Mouse (Mus musculus) forebrain, embryonic 13.5 days (tissue): Measurements from ENCODE around the gene Sf3a1. TPM values are rescaled to one million over a fixed set of nuclear protein-coding genes. Genes with fewer than 3 reads are reported as not detected.
"Not testable (repeated sequence)": the region's sequence is repeated elsewhere in the genome, so short reads cannot be mapped to it uniquely, and the experiment has no call there.

Source experiments
- ATAC-seq: fragments of 200-750 bp; cut with Nextera tagmentation; 2 replicates; pipeline ENCODE4 v1.8.0; 2017
- H3K27ac ChIP-seq: fragments of 300-500 bp; sonication (generic); 2 replicates; pipeline ENCODE4 v1.5.1; 2015; ENCODE audit warnings: inconsistent platforms, mild to moderate bottlenecking, moderate library complexity
- H3K27me3 ChIP-seq: fragments of 300-500 bp; sonication (generic); 2 replicates; pipeline ENCODE4 v1.6.1; 2015; ENCODE audit warnings: mild to moderate bottlenecking, inconsistent platforms
- H3K36me3 ChIP-seq: fragments of 300-500 bp; sonication (generic); 2 replicates; pipeline ENCODE4 v1.6.1; 2015; ENCODE audit warnings: mild to moderate bottlenecking, inconsistent platforms; ENCODE audit not compliant: poor library complexity, severe bottlenecking
- H3K4me1 ChIP-seq: fragments of 300-500 bp; sonication (generic); 2 replicates; pipeline ENCODE4 v1.6.1; 2015; ENCODE audit warnings: inconsistent platforms
- H3K4me2 ChIP-seq: fragments of 300-500 bp; sonication (generic); 2 replicates; pipeline ENCODE4 v1.6.1; 2015; ENCODE audit warnings: inconsistent platforms, mild to moderate bottlenecking, moderate library complexity
- H3K4me3 ChIP-seq: fragments of 300-500 bp; sonication (generic); 2 replicates; pipeline ENCODE4 v1.5.1; 2015; ENCODE audit warnings: mild to moderate bottlenecking, inconsistent platforms
- H3K9ac ChIP-seq: fragments of 300-500 bp; sonication (generic); 2 replicates; pipeline ENCODE4 v1.6.1; 2015; ENCODE audit warnings: mild to moderate bottlenecking, inconsistent platforms
- H3K9me3 ChIP-seq: fragments of 300-500 bp; sonication (generic); replicated peaks from 2 replicates; pipeline ENCODE4 v1.6.1; 2016; ENCODE audit warnings: inconsistent platforms
- WGBS: fragments of 180-500 bp; shearing (Covaris S2); methylation state at CpG from one replicate; pipeline ENCODE4 v1.1.7; 2015; 5-methylcytosine and 5-hydroxymethylcytosine counted together
- polyA plus RNA-seq: library from polyadenylated mRNA; unstranded; fragments of >200 nt; fragmentation: Nextera tagmentation; extraction: Ambion mirVana; gene quantifications from 2 replicates; pipeline ENCODE4 v1.2.1, GENCODE M21; 2015

Sf3a1 gene
- polyA plus RNA-seq, 1 experiment from 2014 or later, result 61.2 TPM

DNA sequence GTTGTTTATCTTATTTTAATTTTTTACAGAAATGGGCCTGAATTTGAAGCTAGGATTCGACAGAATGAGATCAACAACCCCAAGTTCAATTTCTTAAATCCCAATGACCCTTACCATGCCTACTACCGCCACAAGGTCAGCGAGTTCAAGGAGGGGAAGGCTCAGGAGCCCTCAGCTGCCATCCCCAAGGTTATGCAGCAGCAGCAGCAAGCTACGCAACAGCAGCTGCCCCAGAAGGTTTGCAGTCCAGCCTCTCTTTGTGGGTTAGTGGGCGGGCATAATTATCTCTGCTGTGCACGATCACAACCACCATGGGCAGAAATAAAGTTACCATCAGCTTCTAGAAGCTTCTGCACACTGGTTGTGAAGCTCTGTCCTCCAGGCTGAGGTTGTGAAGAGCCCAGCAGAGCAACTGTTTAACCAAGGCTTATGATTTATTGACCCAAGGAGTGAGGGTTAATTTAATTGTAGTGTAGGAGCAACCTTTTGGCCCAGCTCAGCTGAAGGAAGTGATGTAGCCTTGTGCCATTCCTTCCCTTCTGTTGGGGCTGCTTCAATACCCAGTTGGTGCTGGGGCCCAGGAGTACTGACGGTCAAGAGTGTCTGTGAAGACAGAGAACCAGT is 6.4 kb downstream of the Sf3a1 start:
- 96% methylated on average over 7 of the region's 7 CpGs for WGBS
- no peak for ATAC-seq
- Histone ChIP-seq H3K4me3 (no peak overlapping the region), H3K9me3 (no peaks in the 10 kb centered on the region), H3K9ac (no peak overlapping the region), H3K4me1 (peaks cover 33% of the 10 kb centered on the region), H3K27me3 (no peaks in the 10 kb centered on the region), H3K27ac (no peak overlapping the region), H3K36me3 (peaks cover 98% of the 10 kb centered on the region), H3K4me2 (no peak overlapping the region)

DNA sequence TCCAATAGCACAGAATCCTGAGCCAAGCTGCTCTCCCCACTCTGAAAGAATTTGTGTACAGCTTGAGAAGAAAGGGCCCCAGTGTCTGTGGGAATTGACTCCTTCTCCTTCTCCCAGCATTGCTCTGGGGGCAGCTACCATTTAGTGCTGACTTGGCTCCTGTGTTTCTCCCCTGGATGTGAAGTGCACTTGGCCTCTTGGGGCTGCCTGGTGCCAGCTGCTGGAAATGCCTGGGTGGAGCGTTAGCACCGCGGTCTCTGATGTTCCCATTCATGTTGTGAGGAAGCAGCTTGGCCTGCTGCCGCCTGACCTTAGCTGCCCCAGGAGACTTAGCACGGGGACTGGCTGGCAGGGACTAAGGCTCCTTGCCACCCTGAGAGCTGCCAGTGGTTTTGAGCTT is 14.4 kb downstream of the Sf3a1 start:
- 88% methylated on average over 5 of the region's 5 CpGs for WGBS
- no peak overlapping the region for H3K9ac ChIP-seq
- no peaks in the 10 kb centered on the region for H3K4me1 ChIP-seq
- ATAC-seq, result no peak
- no peaks in the 10 kb centered on the region for H3K9me3 ChIP-seq
- no peak overlapping the region for H3K4me2 ChIP-seq
- no peak overlapping the region for H3K27ac ChIP-seq
- H3K4me3 ChIP-seq, result no peak overlapping the region
- H3K36me3 ChIP-seq, result peaks cover 100% of the 10 kb centered on the region
- no peaks in the 10 kb centered on the region for H3K27me3 ChIP-seq

DNA sequence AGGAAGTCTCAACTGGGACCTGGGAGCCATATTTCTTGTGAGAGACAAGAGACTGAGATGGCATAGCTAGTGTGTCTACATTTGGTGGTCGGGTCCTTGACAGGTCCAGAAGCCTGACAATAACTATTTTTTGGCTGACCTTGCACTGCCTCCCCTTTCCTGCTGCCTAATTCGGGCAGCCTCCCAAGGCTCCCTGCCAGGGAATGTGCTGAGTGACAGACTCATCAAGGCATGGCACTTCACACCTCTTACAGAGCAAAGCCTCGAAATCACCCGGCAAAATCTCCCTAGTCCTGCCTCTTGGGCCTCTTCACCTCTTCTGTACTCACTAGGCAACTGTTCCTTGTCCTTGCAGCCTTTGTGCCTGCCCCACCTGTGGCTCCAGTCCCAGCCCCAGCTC is 17.6 kb downstream of the Sf3a1 start:
- H3K27ac ChIP-seq, result no peak overlapping the region
- no peaks in the 10 kb centered on the region for H3K9me3 ChIP-seq
- H3K4me3 ChIP-seq, result no peak overlapping the region
- no peak for ATAC-seq
- peaks cover 99% of the 10 kb centered on the region for H3K36me3 ChIP-seq
- H3K4me1 ChIP-seq, result no peaks in the 10 kb centered on the region
- H3K9ac ChIP-seq, result no peak overlapping the region
- no peaks in the 10 kb centered on the region for H3K27me3 ChIP-seq
- no peak overlapping the region for H3K4me2 ChIP-seq
- WGBS, result 90% methylated on average over 4 of the region's 4 CpGs

DNA sequence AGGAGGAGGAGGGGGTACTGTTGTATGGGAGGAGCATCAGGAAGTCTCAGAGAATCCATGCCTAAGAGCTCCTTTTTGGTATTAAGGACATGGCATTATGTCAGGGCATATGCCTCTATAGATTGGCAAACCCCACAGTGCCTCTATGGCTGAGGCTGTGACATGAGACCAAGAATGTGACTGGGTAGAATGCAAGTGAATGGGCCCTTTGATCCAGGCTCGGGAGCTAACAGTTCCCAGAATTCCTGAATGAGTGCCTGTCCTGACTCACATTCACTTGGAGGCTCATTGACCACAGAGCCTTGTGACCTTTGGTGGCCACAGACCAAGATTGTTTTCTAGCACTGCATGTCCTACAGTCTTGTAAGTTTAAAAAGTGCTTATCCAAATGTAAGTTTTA is 21.9 kb downstream of the Sf3a1 start:
- H3K27ac ChIP-seq, result no peak overlapping the region
- H3K4me2 ChIP-seq, result no peak overlapping the region
- peaks cover 70% of the 10 kb centered on the region for H3K36me3 ChIP-seq
- no peak overlapping the region for H3K9ac ChIP-seq
- ATAC-seq, result no peak
- no peaks in the 10 kb centered on the region for H3K9me3 ChIP-seq
- no peak overlapping the region for H3K4me3 ChIP-seq
- WGBS, result 14% methylated on average over 1 of the region's 1 CpGs
- peaks cover 9% of the 10 kb centered on the region for H3K4me1 ChIP-seq
- no peaks in the 10 kb centered on the region for H3K27me3 ChIP-seq

DNA sequence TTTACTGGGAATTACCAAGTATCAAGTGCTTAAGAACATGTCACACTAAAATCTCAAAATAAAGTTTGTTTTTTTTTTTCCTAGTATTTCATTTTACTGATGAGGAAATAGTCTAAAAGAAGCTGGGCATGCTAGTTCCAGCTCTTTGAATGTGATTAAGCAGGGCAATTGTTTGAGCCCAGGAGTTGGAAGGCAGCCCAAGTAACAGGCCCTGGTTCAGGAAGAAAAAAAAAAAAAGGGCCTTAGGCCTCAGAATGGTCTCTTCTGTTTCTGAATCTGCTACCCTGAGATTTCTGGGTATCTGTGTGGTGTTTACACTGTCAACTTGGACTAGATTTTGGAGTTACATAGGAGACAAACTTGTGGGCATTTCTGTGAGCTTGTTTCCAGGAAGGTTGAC is 23.4 kb downstream of the Sf3a1 start:
- Histone ChIP-seq H3K27me3 (no peaks in the 10 kb centered on the region), H3K4me1 (peaks cover 23% of the 10 kb centered on the region), H3K4me2 (no peak overlapping the region), H3K9ac (no peak overlapping the region), H3K36me3 (peaks cover 56% of the 10 kb centered on the region), H3K9me3 (no peaks in the 10 kb centered on the region), H3K27ac (0 out of 2 replicates have a peak overlapping the region, but pooled peaks have one; percentile 14), H3K4me3 (no peak overlapping the region)
- ATAC-seq, result no peak

DNA sequence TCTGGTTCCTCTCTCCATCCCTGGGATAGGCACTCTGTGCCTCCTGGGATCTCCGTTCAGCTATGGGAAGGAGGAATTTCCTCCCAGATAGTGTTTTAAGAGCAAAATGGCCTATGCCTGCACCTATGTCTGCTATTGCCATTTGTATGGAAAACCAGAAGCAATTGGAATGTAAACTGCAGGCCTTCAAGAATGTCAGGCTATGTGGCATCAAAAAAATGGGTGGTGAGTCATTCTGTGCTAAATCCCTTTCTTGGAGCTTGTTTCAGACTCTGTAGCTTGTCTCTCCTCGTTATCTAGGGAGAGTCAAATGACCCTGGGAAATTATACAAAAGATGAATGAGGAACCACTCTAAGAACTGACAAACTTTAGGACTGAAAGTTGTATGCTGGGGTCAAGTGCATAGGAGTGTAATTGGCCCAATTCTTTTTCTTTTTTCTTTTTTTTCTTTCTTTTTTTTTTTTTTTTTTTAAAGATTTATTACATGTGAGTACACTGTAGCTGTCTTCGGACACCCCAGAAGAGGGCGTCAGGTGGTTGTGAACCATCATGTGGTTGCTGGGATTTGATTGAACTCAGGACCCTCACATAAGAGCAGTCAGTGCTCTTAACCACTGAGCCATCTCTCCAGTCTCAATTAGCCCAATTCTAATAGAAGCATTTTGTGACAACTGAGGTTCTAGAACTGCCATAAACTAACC is 24.3 kb downstream of the Sf3a1 start:
- no peak overlapping the region for H3K4me2 ChIP-seq
- no peak for ATAC-seq
- H3K4me1 ChIP-seq, result peaks cover 23% of the 10 kb centered on the region
- no peak overlapping the region for H3K4me3 ChIP-seq
- peak overlapping the region; percentile 14; the same call in 1 of the 2 replicates for H3K27ac ChIP-seq
- 73% methylated on average over 4 of the region's 4 CpGs for WGBS
- H3K27me3 ChIP-seq, result no peaks in the 10 kb centered on the region
- peaks cover 47% of the 10 kb centered on the region for H3K36me3 ChIP-seq
- no peaks in the 10 kb centered on the region for H3K9me3 ChIP-seq
- H3K9ac ChIP-seq, result no peak overlapping the region

DNA sequence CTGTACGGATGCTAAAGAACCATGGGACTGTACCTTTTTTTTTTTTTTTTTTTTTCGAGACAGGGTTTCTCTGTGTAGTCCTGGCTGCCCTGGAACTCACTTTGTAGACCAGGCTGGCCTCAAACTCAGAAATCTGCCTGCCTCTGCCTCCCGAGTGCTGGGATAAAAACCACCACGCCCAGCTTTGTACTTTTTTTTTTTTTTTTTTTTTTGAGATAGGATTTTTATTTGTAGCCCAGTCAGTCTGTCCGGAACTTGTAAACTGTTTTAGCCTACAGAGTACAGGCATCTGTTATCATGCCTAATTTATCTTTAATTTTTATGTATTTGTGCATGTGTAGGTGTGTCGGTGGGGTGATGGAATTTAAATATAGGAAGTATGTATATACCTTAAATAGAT is 25.3 kb downstream of the Sf3a1 start:
- not testable (repeated sequence) for H3K9ac ChIP-seq, H3K27me3 ChIP-seq, H3K4me3 ChIP-seq, H3K9me3 ChIP-seq, H3K27ac ChIP-seq, ATAC-seq, H3K4me2 ChIP-seq
- WGBS, result 87% methylated on average over 6 of the region's 6 CpGs
- Histone ChIP-seq H3K4me1 (peaks cover 23% of the 10 kb centered on the region), H3K36me3 (peaks cover 36% of the 10 kb centered on the region)

DNA sequence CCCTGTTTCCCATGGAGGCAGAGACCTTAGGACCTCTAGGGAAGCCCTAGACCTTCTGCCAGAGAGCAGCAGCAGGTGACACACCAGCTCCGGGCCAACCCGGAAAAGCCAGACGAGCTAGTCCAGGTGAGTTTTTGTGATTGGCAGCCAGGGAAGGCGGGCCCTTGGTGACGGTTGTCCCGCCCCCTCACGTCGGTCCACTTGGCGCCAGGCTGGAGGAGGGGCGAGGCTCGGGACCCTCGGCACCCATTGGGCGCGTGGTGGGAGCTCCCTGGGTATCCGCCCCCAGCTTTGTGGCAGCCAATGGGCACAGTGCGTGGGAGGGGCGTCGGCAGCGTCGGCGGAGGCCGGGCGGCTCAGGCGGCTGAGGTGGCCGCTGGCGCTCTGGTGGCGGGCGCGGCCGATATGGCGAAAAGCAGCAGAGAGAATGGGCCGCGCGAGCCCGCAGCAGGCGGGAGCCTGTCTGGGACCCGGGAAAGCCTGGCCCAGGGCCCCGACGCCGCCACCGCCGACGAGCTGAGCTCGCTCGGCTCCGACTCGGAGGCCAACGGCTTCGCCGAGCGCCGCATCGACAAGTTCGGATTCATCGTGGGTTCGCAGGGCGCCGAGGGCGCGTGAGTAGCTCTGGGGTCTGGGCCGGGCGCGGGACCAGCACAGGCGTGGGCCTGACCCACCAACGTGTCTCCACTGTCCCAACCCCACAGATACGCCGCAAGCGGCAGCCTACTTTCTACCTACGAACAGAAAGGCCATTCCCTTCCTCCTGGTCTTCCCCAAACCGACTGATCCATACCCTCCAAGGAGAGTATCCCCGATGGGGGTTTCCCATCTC is 26.6 kb downstream of the Sf3a1 start, which contains the start of gene Tbc1d10a:
Gene Tbc1d10a, plus strand, starts transcription at position 304 of the 832 bp plus-strand sequence.
- Histone ChIP-seq H3K4me1 (peaks cover 23% of the 10 kb centered on the region), H3K9me3 (no peaks in the 10 kb centered on the region), H3K27me3 (no peaks in the 10 kb centered on the region), H3K36me3 (peaks cover 24% of the 10 kb centered on the region), H3K4me2 (peak within 1 kb of the TSS; percentile 88), H3K4me3 (peak within 1 kb of the TSS; percentile 79), H3K27ac (peak within 1 kb of the TSS; percentile 31; the same call in 1 of the 2 replicates), H3K9ac (peak within 1 kb of the TSS; percentile 93)
- ATAC-seq, result peak; percentile 99
- under 1% methylated on average over 48 of the region's 71 CpGs for WGBS

DNA sequence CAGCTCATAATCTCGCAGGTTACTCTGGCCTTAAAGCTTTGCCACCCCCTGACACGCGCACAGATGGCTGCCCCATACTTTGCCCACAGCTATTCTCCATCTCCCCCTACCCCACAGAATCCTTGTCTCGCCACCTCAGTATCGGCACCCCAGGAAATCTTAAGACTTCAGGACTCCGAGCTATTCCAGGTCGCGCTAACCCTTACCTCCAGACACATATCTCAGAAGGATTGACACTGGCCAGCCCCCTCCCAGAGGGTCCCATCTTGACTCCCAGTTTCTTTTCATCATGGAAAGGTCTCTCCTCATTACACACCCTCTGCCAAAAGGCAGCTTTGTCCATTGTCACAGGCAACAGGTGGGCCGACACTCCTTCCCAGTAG is 27.2 kb downstream of the Sf3a1 start:
- Histone ChIP-seq H3K4me3 (peak overlapping the region; percentile 79), H3K27me3 (no peaks in the 10 kb centered on the region), H3K27ac (no peak overlapping the region), H3K9me3 (no peaks in the 10 kb centered on the region), H3K4me2 (peak overlapping the region; percentile 88), H3K36me3 (peaks cover 19% of the 10 kb centered on the region), H3K9ac (peak overlapping the region; percentile 93), H3K4me1 (peaks cover 23% of the 10 kb centered on the region)
- no peak; the same call in 1 of the 2 replicates for ATAC-seq
- 12% methylated on average over 9 of the region's 9 CpGs for WGBS

DNA sequence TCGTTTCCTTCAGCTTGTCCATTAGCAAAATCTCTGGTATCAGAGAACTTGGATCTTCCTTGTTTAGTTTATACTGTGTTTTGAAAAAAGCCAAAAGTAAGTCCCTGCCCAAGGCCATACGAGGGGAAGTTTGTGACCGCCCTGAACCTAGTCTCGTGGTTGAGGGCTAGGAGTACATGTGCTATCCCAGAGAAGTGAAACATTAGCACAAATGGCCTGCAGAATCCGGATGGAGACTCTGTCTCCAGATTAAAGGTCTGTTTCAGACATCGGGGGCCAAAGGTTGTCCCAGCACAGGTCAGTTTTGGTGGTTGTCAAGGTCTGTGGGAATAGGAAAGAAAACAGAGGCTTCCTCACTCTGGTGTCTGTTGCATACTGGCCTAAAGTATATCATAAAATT is 29.0 kb downstream of the Sf3a1 start:
- peaks cover 15% of the 10 kb centered on the region for H3K4me1 ChIP-seq
- no peaks in the 10 kb centered on the region for H3K9me3 ChIP-seq
- no peak overlapping the region for H3K4me3 ChIP-seq
- ATAC-seq, result no peak
- H3K27ac ChIP-seq, result no peak overlapping the region
- peaks cover 2% of the 10 kb centered on the region; the same call in 1 of the 2 replicates for H3K36me3 ChIP-seq
- 91% methylated on average over 6 of the region's 6 CpGs for WGBS
- no peak overlapping the region for H3K9ac ChIP-seq
- no peaks in the 10 kb centered on the region for H3K27me3 ChIP-seq
- H3K4me2 ChIP-seq, result no peak overlapping the region

DNA sequence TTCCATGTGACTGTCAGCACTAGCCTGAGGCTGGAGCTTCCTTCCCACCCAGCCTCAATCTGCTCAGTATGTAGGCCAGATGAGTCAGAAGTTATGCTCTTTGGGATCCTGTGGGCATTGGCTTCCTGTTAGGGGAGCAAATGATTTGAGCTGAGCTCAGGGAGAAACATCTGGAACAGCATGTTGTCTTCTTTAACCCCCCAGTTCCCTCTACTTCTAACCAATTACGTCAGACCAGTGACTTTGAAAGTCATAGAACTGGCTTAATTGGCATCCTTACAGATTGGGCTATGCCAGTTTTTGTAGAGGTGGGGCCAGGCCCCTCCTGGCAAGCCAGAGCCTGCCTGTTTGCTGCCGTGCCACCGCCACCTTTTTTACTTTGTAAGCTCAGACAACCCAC is 30.5 kb downstream of the Sf3a1 start:
- Histone ChIP-seq H3K4me2 (no peak overlapping the region), H3K9me3 (no peaks in the 10 kb centered on the region), H3K27ac (no peak overlapping the region), H3K27me3 (no peaks in the 10 kb centered on the region), H3K4me3 (no peak overlapping the region), H3K4me1 (peaks cover 15% of the 10 kb centered on the region), H3K9ac (no peak overlapping the region), H3K36me3 (no peaks in the 10 kb centered on the region)
- 72% methylated on average over 3 of the region's 3 CpGs for WGBS
- ATAC-seq, result no peak

DNA sequence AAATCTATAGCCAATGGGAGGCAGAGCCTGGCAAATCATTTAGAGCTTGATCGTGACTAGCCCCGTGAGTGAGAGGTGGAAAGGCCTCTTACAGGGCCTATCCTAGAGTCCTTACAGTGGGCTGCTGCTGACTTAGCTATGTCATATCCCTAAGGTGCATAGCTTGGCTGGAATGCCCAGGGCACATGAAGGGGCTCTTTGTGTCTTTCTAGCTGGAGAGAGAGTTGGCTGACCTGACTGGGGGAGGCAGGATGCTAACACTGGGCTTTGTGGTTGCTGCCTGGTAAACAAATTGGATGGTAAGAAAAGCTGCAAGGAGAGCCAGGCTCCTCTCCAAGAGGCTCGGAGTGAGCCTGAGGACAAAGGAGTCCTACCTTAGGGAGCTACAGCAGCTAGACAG is 32.6 kb downstream of the Sf3a1 start:
- no peak overlapping the region for H3K27ac ChIP-seq
- WGBS, result 76% methylated on average over 3 of the region's 3 CpGs
- ATAC-seq, result no peak

More for the DNA sequence above, 32.6 kb downstream of the Sf3a1 start:
- H3K9me3 ChIP-seq, result no peaks in the 10 kb centered on the region
- H3K4me1 ChIP-seq, result peaks cover 7% of the 10 kb centered on the region
- no peaks in the 10 kb centered on the region for H3K27me3 ChIP-seq
- no peak overlapping the region for H3K4me3 ChIP-seq
- no peak overlapping the region for H3K4me2 ChIP-seq
- H3K9ac ChIP-seq, result no peak overlapping the region
- H3K36me3 ChIP-seq, result no peaks in the 10 kb centered on the region
